Mouse (Mus musculus): ENCODE data around the gene Slc35e3. TPM values are rescaled to one million over a fixed set of nuclear protein-coding genes. Genes with fewer than 3 reads are reported as not detected.

Slc35e3 gene
- polyA plus RNA-seq, 1 experiment from 2014 or later: 25.1 TPM

GRCm38 (mm10) chr10:117774817-117775120 is 28.6 kb upstream of the Slc35e3 start:
- Histone ChIP-seq H3K27me3 (no peaks in the 10 kb centered on the region), H3K36me3 (peaks cover 86% of the 10 kb centered on the region), H3K4me3 (no peak overlapping the region), H3K9me3 (no peaks in the 10 kb centered on the region), H3K9ac (no peak overlapping the region), H3K4me1 (no peaks in the 10 kb centered on the region), H3K27ac (no peak overlapping the region), H3K4me2 (no peak overlapping the region)
- WGBS: 100% methylated on average over 1 of the region's 1 CpGs
- ATAC-seq (ENCODE audit: insufficient number of reproducible peaks, low FRiP score, low TSS enrichment, low read depth): no peak

- WGBS: 96% methylated on average over 22 of the region's 22 CpGs
- no peak for ATAC-seq (ENCODE audit: insufficient number of reproducible peaks, low FRiP score, low TSS enrichment, low read depth)
- Histone ChIP-seq H3K9me3 (no peaks in the 10 kb centered on the region), H3K27ac (no peak overlapping the region), H3K27me3 (no peaks in the 10 kb centered on the region), H3K36me3 (peaks cover 89% of the 10 kb centered on the region), H3K4me1 (no peaks in the 10 kb centered on the region), H3K4me2 (no peak overlapping the region), H3K9ac (no peak overlapping the region), H3K4me3 (no peak overlapping the region)
Measured at GRCm38 (mm10) chr10:117774011-117774816, 28.0 kb upstream of the Slc35e3 start.

GRCm38 (mm10) chr10:117773106-117773720 is 27.0 kb upstream of the Slc35e3 start:
- Histone ChIP-seq H3K4me1 (no peaks in the 10 kb centered on the region), H3K9me3 (no peaks in the 10 kb centered on the region), H3K4me3 (no peak overlapping the region), H3K9ac (no peak overlapping the region), H3K36me3 (peaks cover 85% of the 10 kb centered on the region), H3K27me3 (no peaks in the 10 kb centered on the region), H3K27ac (no peak overlapping the region), H3K4me2 (no peak overlapping the region)
- WGBS: 94% methylated on average over 7 of the region's 7 CpGs
- ATAC-seq (ENCODE audit: insufficient number of reproducible peaks, low FRiP score, low TSS enrichment, low read depth): no peak

GRCm38 (mm10) chr10:117772364-117773105 is 26.4 kb upstream of the Slc35e3 start:
- Histone ChIP-seq H3K27ac (no peak overlapping the region), H3K9ac (no peak overlapping the region), H3K36me3 (peaks cover 86% of the 10 kb centered on the region), H3K4me1 (no peaks in the 10 kb centered on the region), H3K27me3 (no peaks in the 10 kb centered on the region), H3K4me3 (no peak overlapping the region), H3K4me2 (no peak overlapping the region), H3K9me3 (no peaks in the 10 kb centered on the region)
- 94% methylated on average over 17 of the region's 17 CpGs for WGBS
- ATAC-seq (ENCODE audit: insufficient number of reproducible peaks, low FRiP score, low TSS enrichment, low read depth): no peak

DNA sequence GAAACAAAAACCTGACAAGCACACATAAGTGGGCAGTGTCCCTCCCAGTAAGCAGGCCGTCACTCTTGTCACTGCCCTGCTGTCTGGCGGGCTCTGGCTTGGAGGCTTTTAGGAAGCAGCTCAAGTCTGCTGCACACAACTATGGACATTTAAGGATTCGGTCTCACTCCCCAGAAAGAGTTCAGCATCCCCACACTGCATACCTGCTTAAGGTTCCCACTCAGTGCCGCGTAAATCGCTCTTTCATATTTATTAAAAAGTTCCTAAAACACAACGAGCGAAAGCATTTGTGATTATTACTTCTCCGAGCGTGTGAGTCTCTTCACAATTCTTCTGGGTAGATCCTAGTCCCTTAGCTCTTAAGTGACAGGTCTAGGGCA is 25.0 kb upstream of the Slc35e3 start:
- 92% methylated on average over 10 of the region's 10 CpGs for WGBS
- H3K4me2 ChIP-seq: no peak overlapping the region
- no peak overlapping the region for H3K27ac ChIP-seq
- H3K27me3 ChIP-seq: no peaks in the 10 kb centered on the region
- H3K9ac ChIP-seq: no peak overlapping the region
- H3K9me3 ChIP-seq: no peaks in the 10 kb centered on the region
- H3K36me3 ChIP-seq: peaks cover 85% of the 10 kb centered on the region
- H3K4me1 ChIP-seq: no peaks in the 10 kb centered on the region
- no peak overlapping the region for H3K4me3 ChIP-seq
- no peak for ATAC-seq (ENCODE audit: insufficient number of reproducible peaks, low FRiP score, low TSS enrichment, low read depth)

DNA sequence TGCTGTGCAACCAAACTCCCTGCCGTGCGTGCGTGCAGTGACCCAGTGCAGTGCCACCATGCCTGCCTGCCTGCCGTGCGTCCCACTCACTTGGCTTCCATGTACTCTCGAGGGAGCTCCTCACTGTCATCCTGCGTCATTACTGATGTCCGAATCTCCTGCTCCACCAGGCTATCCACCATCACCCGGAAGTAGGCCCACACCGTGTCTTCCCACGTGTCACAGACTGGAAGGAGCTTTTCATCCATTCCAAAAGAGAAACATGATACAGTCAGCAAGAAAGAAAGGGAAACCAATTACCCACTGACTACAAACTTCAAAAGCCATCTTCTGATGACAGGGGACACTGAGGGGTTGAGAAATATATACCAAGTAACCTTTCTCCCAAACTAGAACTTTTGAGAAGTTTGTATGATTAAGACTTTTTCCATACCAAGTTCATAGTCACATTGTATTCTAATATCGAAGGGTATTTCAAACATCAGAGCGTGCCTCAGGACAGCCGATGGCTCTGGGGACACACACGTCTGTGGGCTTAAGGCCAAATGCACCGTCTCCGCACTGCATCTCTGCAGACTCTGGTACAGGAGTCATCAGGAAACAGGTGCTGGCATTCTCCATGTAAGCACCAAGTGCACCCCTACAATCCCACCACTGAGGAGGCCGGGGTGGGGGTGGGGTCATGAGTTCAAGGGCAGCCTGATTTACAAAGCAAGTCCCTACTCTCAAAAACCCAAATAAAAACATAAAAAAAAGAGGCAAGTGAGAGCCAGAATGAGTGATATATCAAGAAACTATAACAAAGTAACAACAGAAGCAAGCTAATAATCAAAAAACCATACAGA is 24.3 kb upstream of the Slc35e3 start:
- Histone ChIP-seq H3K4me2 (no peak overlapping the region), H3K4me1 (no peaks in the 10 kb centered on the region), H3K9ac (no peak overlapping the region), H3K27me3 (no peaks in the 10 kb centered on the region), H3K4me3 (no peak overlapping the region), H3K27ac (no peak overlapping the region), H3K36me3 (peaks cover 85% of the 10 kb centered on the region), H3K9me3 (no peaks in the 10 kb centered on the region)
- no peak for ATAC-seq (ENCODE audit: insufficient number of reproducible peaks, low FRiP score, low TSS enrichment, low read depth)
- 93% methylated on average over 18 of the region's 18 CpGs for WGBS

DNA sequence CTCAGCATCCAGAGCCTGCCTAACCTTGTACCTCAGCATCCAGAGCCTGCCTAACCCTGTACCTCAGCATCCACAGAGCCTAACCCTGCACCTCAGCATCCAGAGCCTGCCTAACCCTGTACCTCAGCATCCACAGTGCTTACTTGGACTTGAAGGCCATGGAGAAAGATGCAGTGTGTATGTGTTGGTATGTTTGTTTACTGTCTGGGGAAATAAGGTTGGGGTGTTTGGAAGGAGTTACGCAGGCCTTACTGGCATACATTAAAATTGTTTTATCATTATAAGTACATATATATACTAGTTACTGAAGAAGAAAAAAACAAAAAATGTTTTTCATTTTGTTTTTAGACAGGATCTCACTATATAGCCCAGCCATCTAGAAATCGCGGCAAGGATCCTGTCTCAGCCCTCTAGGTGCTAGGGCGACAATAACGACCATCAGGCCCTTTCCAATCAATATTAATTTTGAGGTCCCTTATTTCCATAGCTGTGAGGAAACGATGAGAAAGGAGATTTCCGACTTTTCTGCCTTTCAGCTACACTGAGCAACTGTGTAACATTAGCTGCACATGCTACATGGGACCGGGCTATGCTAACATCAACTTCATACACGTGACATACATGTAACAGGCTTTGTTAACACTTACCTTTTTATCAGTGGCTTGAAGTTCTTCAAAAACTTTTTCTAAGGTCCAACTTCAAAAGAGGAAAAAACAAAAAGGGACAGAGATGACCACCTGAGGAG is 23.5 kb upstream of the Slc35e3 start:
- Histone ChIP-seq H3K4me1 (no peaks in the 10 kb centered on the region), H3K36me3 (peaks cover 85% of the 10 kb centered on the region)

GRCm38 (mm10) chr10:117768141-117768440 is 21.9 kb upstream of the Slc35e3 start:
- H3K27me3 ChIP-seq: no peaks in the 10 kb centered on the region
- no peak overlapping the region for H3K27ac ChIP-seq
- H3K9ac ChIP-seq: no peak overlapping the region
- no peak overlapping the region for H3K4me2 ChIP-seq
- H3K36me3 ChIP-seq: peaks cover 81% of the 10 kb centered on the region
- no peak for ATAC-seq (ENCODE audit: insufficient number of reproducible peaks, low FRiP score, low TSS enrichment, low read depth)
- no peak overlapping the region for H3K4me3 ChIP-seq
- H3K9me3 ChIP-seq: no peaks in the 10 kb centered on the region
- H3K4me1 ChIP-seq: no peaks in the 10 kb centered on the region
- 88% methylated on average over 7 of the region's 7 CpGs for whole genome bisulfite sequencing

More for the DNA sequence above, 23.5 kb upstream of the Slc35e3 start:
- no peak overlapping the region for H3K4me2 ChIP-seq
- H3K9me3 ChIP-seq: no peaks in the 10 kb centered on the region
- H3K4me3 ChIP-seq: no peak overlapping the region
- H3K27ac ChIP-seq: no peak overlapping the region
- H3K9ac ChIP-seq: no peak overlapping the region
- no peaks in the 10 kb centered on the region for H3K27me3 ChIP-seq
- no peak for ATAC-seq (ENCODE audit: insufficient number of reproducible peaks, low FRiP score, low TSS enrichment, low read depth)
- 94% methylated on average over 9 of the region's 9 CpGs for WGBS

GRCm38 (mm10) chr10:117767286-117768140 is 21.3 kb upstream of the Slc35e3 start:
- no peak for ATAC-seq (ENCODE audit: insufficient number of reproducible peaks, low FRiP score, low TSS enrichment, low read depth)
- Histone ChIP-seq H3K36me3 (peaks cover 81% of the 10 kb centered on the region), H3K9me3 (no peaks in the 10 kb centered on the region), H3K27me3 (no peaks in the 10 kb centered on the region), H3K4me3 (no peak overlapping the region), H3K4me2 (no peak overlapping the region), H3K27ac (no peak overlapping the region), H3K9ac (no peak overlapping the region), H3K4me1 (no peaks in the 10 kb centered on the region)
- WGBS: 91% methylated on average over 10 of the region's 10 CpGs

- Histone ChIP-seq H3K27me3 (no peaks in the 10 kb centered on the region), H3K9me3 (no peaks in the 10 kb centered on the region), H3K36me3 (peaks cover 79% of the 10 kb centered on the region), H3K4me3 (no peak overlapping the region), H3K9ac (no peak overlapping the region), H3K27ac (no peak overlapping the region), H3K4me1 (no peaks in the 10 kb centered on the region), H3K4me2 (no peak overlapping the region)
- WGBS: 88% methylated on average over 5 of the region's 5 CpGs
- no peak for ATAC-seq (ENCODE audit: insufficient number of reproducible peaks, low FRiP score, low TSS enrichment, low read depth)
Measured at GRCm38 (mm10) chr10:117766896-117767160, 20.7 kb upstream of the Slc35e3 start.

Data from limb, embryonic 15.5 days (tissue).